Mouse (Mus musculus) heart, embryonic 11.5 days (tissue): ENCODE results near the gene Cckbr. TPM values are rescaled to one million over a fixed set of nuclear protein-coding genes. Genes with fewer than 3 reads are reported as not detected.
"Not testable (repeated sequence)": the region's sequence is repeated elsewhere in the genome, so short reads cannot be mapped to it uniquely, and the experiment has no call there.

Experiments used
- ATAC-seq: fragments of 200-750 bp; cut with Nextera tagmentation; replicated peaks from 2 replicates; pipeline ENCODE4 v1.8.0; 2017; ENCODE audit warnings: moderate library complexity; ENCODE audit not compliant: insufficient number of reproducible peaks, low FRiP score, low TSS enrichment
- H3K27ac ChIP-seq: fragments of 300-500 bp; sonication (generic); 2 replicates; pipeline ENCODE4 v1.5.1; 2014; ENCODE audit warnings: mild to moderate bottlenecking, low read depth, low read length
- H3K27me3 ChIP-seq: fragments of 300-500 bp; sonication (generic); 2 replicates; pipeline ENCODE4 v1.6.1; 2014; ENCODE audit warnings: mild to moderate bottlenecking, low read length, mixed read lengths; ENCODE audit not compliant: control insufficient read depth, insufficient read depth
- H3K36me3 ChIP-seq: fragments of 300-500 bp; sonication (generic); 2 replicates; pipeline ENCODE4 v1.6.1; 2014; ENCODE audit warnings: mild to moderate bottlenecking, low read length, moderate library complexity, mixed read lengths; ENCODE audit not compliant: control insufficient read depth, insufficient read depth
- H3K4me1 ChIP-seq: fragments of 300-500 bp; sonication (generic); 2 replicates; pipeline ENCODE4 v1.6.1; 2014; ENCODE audit warnings: low read length; ENCODE audit not compliant: control insufficient read depth, insufficient read depth
- H3K4me2 ChIP-seq: fragments of 300-500 bp; sonication (generic); 2 replicates; pipeline ENCODE4 v1.6.1; 2014; ENCODE audit warnings: mild to moderate bottlenecking, moderate library complexity
- H3K4me3 ChIP-seq: fragments of 300-500 bp; sonication (generic); 2 replicates; pipeline ENCODE4 v1.5.1; 2014; ENCODE audit warnings: low read depth, low read length
- H3K9ac ChIP-seq: fragments of 300-500 bp; sonication (generic); 2 replicates; pipeline ENCODE4 v1.6.1; 2014; ENCODE audit warnings: mild to moderate bottlenecking, low read depth, low read length, moderate library complexity
- H3K9me3 ChIP-seq: fragments of 300-500 bp; sonication (generic); replicated peaks from 2 replicates; pipeline ENCODE4 v1.6.1; 2016; ENCODE audit warnings: low read length; ENCODE audit not compliant: control insufficient read depth
- WGBS: fragments of 180-500 bp; shearing (Covaris S2); extraction: QIAGEN DNeasy Blood & Tissue Kit; methylation state at CpG from one replicate; pipeline ENCODE4 v1.1.7; 2014; ENCODE audit not compliant: insufficient replicate concordance; 5-methylcytosine and 5-hydroxymethylcytosine counted together
- polyA plus RNA-seq: library from polyadenylated mRNA; unstranded; fragments of >200 nt; fragmentation: Nextera tagmentation; extraction: Ambion mirVana; gene quantifications from 2 replicates; pipeline ENCODE4 v1.2.1, GENCODE M21; 2014

Cckbr gene
- polyA plus RNA-seq, 1 experiment from 2014 or later = 0.16 TPM

- peak; percentile 98 for ATAC-seq
- Histone ChIP-seq H3K4me1 (peaks cover 6% of the 10 kb centered on the region; the same call in 1 of the 2 replicates), H3K4me2 (peak within 1 kb of the TSS; percentile 73), H3K27ac (peak within 1 kb of the TSS; percentile 82), H3K9ac (peak within 1 kb of the TSS; percentile 85), H3K9me3 (no peaks in the 10 kb centered on the region), H3K36me3 (no peaks in the 10 kb centered on the region), H3K27me3 (no peaks in the 10 kb centered on the region), H3K4me3 (peak within 1 kb of the TSS; percentile 81)
- under 1% methylated on average over 55 of the region's 55 CpGs for WGBS
These were observed 25.5 kb upstream of the Cckbr start, which contains the start of gene Fam160a2 for GRCm38 (mm10) chr7:105399935-105400624. Fam160a2 (minus strand) TSS chr7:105400054.

GRCm38 (mm10) chr7:105404268-105404667 lies 21.3 kb upstream of the Cckbr start, which contains the start of gene Cnga4:
Cnga4 (plus strand) TSS chr7:105404568.
- Histone ChIP-seq H3K4me1 (no peaks in the 10 kb centered on the region), H3K9me3 (no peaks in the 10 kb centered on the region), H3K4me3 (no peak within 1 kb of the TSS), H3K27ac (no peak within 1 kb of the TSS), H3K36me3 (no peaks in the 10 kb centered on the region), H3K9ac (no peak within 1 kb of the TSS), H3K4me2 (no peak within 1 kb of the TSS), H3K27me3 (no peaks in the 10 kb centered on the region)
- 66% methylated on average over 5 of the region's 5 CpGs for WGBS
- no peak for ATAC-seq

GRCm38 (mm10) chr7:105406322-105406721 lies 19.2 kb upstream of the Cckbr start:
- Histone ChIP-seq H3K9me3 (no peaks in the 10 kb centered on the region), H3K27me3 (no peaks in the 10 kb centered on the region), H3K36me3 (no peaks in the 10 kb centered on the region), H3K9ac (no peak overlapping the region), H3K4me2 (no peak overlapping the region), H3K4me1 (no peaks in the 10 kb centered on the region), H3K4me3 (no peak overlapping the region), H3K27ac (no peak overlapping the region)
- ATAC-seq = no peak
- 63% methylated on average over 1 of the region's 1 CpGs for WGBS

GRCm38 (mm10) chr7:105411874-105412632 lies 13.5 kb upstream of the Cckbr start:
- peak; percentile 31; the same call in 1 of the 2 replicates for ATAC-seq
- 50% methylated on average over 8 of the region's 8 CpGs for WGBS

GRCm38 (mm10) chr7:105414385-105414784 lies 11.1 kb upstream of the Cckbr start:
- H3K4me2 ChIP-seq = no peak overlapping the region
- no peak overlapping the region for H3K9ac ChIP-seq
- no peak overlapping the region for H3K27ac ChIP-seq
- H3K36me3 ChIP-seq = no peaks in the 10 kb centered on the region
- no peak overlapping the region for H3K4me3 ChIP-seq
- H3K4me1 ChIP-seq = no peaks in the 10 kb centered on the region
- no peak for ATAC-seq
- H3K9me3 ChIP-seq = no peaks in the 10 kb centered on the region
- no peaks in the 10 kb centered on the region; the same call in 1 of the 2 replicates for H3K27me3 ChIP-seq
- 56% methylated on average over 6 of the region's 6 CpGs for WGBS

More at GRCm38 (mm10) chr7:105411874-105412632, 13.5 kb upstream of the Cckbr start:
- not testable (repeated sequence) for H3K9ac ChIP-seq, H3K36me3 ChIP-seq, H3K9me3 ChIP-seq, H3K4me3 ChIP-seq, H3K4me1 ChIP-seq, H3K4me2 ChIP-seq, H3K27me3 ChIP-seq, H3K27ac ChIP-seq

- 84% methylated on average over 7 of the region's 7 CpGs for WGBS
- Histone ChIP-seq H3K27ac (no peak overlapping the region), H3K4me3 (no peak overlapping the region), H3K9ac (no peak overlapping the region), H3K4me1 (no peaks in the 10 kb centered on the region), H3K36me3 (no peaks in the 10 kb centered on the region), H3K27me3 (no peaks in the 10 kb centered on the region; the same call in 1 of the 2 replicates), H3K4me2 (no peak overlapping the region), H3K9me3 (no peaks in the 10 kb centered on the region)
- ATAC-seq = no peak
These were observed 9.0 kb upstream of the Cckbr start for GRCm38 (mm10) chr7:105416529-105416928.

GRCm38 (mm10) chr7:105418106-105418505 lies 7.4 kb upstream of the Cckbr start:
- Histone ChIP-seq H3K9me3 (no peaks in the 10 kb centered on the region), H3K36me3 (no peaks in the 10 kb centered on the region), H3K9ac (no peak overlapping the region), H3K4me1 (no peaks in the 10 kb centered on the region), H3K4me2 (no peak overlapping the region), H3K4me3 (no peak overlapping the region), H3K27me3 (no peaks in the 10 kb centered on the region; the same call in 1 of the 2 replicates), H3K27ac (no peak overlapping the region)
- 76% methylated on average over 5 of the region's 5 CpGs for WGBS
- ATAC-seq = no peak

- no peak overlapping the region for H3K4me2 ChIP-seq
- 26% methylated on average over 2 of the region's 2 CpGs for WGBS
These were observed 4.6 kb upstream of the Cckbr start for GRCm38 (mm10) chr7:105420903-105421302.

More at GRCm38 (mm10) chr7:105420903-105421302, 4.6 kb upstream of the Cckbr start:
- Histone ChIP-seq H3K9ac (no peak overlapping the region), H3K36me3 (no peaks in the 10 kb centered on the region), H3K4me1 (no peaks in the 10 kb centered on the region), H3K4me3 (no peak overlapping the region), H3K27me3 (peaks cover 15% of the 10 kb centered on the region), H3K27ac (no peak overlapping the region), H3K9me3 (no peaks in the 10 kb centered on the region)
- ATAC-seq = no peak
